Mouse (Mus musculus): Measurements from ENCODE around the gene Pygo1. TPM values are rescaled to one million over a fixed set of nuclear protein-coding genes. Genes with fewer than 3 reads are reported as not detected.
A peak's percentile ranks its signal among the peaks of the same experiment; 100 is the strongest.

The Pygo1 gene
- polyA plus RNA-seq, 1 experiment from 2014 or later: 0.08 TPM

DNA sequence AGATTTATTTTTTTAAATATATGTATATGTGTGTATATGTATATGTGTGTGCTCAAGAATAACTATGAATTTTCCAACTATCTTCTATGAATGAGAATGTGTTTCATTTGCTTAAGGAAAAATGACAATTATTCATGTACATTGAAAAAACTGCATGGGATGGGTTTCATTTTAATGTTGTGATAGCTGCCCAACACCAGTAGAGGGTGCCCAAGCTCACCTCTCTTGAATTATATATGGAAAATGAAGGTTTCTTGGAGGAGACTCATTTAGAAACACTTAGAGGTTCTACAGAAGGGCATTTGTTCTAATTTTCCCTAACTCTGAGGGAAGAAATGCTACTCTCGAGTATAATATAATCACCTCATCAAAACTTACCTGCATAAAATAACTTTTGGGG, 35.7 kb upstream of the Pygo1 start:
- Histone ChIP-seq H3K4me2 (ENCODE audit: low read depth, low read length) (no peak overlapping the region), H3K9ac (ENCODE audit: low read depth, low read length) (no peak overlapping the region), H3K4me1 (ENCODE audit: control insufficient read depth, low read depth, low read length) (no peaks in the 10 kb centered on the region), H3K27ac (ENCODE audit: low read length) (no peak overlapping the region), H3K27me3 (ENCODE audit: control insufficient read depth, insufficient read depth, low read depth, low read length) (no peaks in the 10 kb centered on the region), H3K4me3 (ENCODE audit: low read depth, low read length) (no peak overlapping the region), H3K9me3 (replicated peaks; ENCODE audit: control insufficient read depth, low read length) (no peaks in the 10 kb centered on the region), H3K36me3 (ENCODE audit: control insufficient read depth, insufficient read depth) (no peaks in the 10 kb centered on the region)
- 46% methylated on average over 1 of the region's 1 CpGs for WGBS (ENCODE audit: insufficient replicate concordance)
- ATAC-seq (ENCODE audit: low read depth): no peak

DNA sequence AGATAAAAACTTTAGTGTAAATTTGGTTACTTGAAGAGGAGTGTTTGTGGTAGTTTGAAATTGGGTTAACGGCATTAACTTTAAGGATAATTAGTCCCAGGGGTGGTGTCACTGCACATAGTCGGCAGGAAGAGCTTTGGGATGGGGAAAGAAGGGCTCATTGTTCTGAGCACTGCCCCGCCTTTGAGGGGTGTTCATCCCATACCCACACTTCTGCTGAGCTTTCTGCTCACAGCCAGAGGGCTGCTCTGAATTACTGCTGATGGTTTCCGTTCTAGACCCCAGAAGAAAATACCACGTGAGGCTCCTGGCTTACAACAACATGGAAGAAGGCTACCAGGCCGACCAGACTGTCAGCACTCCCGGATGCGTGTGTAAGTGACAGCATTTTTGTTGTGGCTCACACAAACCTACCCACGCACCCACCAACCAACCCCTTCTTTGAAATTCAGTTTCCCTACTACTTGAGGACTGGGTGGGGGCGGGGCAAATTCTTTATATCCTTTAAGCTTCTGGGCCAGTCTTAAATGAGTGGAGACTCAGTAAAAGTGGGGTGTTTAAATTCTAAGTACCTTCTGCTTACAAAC, 34.9 kb upstream of the Pygo1 start:
- no peak overlapping the region for H3K9ac ChIP-seq (ENCODE audit: low read depth, low read length)
- 61% methylated on average over 10 of the region's 10 CpGs for WGBS (ENCODE audit: insufficient replicate concordance)
- no peaks in the 10 kb centered on the region for H3K27me3 ChIP-seq (ENCODE audit: control insufficient read depth, insufficient read depth, low read depth, low read length)

GRCm38 (mm10) chr9:72892761-72893160, 32.7 kb upstream of the Pygo1 start:
- no peaks in the 10 kb centered on the region for H3K36me3 ChIP-seq (ENCODE audit: control insufficient read depth, insufficient read depth)
- no peaks in the 10 kb centered on the region for H3K9me3 ChIP-seq (replicated peaks; ENCODE audit: control insufficient read depth, low read length)
- H3K4me1 ChIP-seq (ENCODE audit: control insufficient read depth, low read depth, low read length): no peaks in the 10 kb centered on the region
- no peak overlapping the region for H3K4me3 ChIP-seq (ENCODE audit: low read depth, low read length)
- no peaks in the 10 kb centered on the region for H3K27me3 ChIP-seq (ENCODE audit: control insufficient read depth, insufficient read depth, low read depth, low read length)
- no peak for ATAC-seq (ENCODE audit: low read depth)
- no peak overlapping the region for H3K9ac ChIP-seq (ENCODE audit: low read depth, low read length)
- H3K4me2 ChIP-seq (ENCODE audit: low read depth, low read length): no peak overlapping the region
- 78% methylated on average over 5 of the region's 5 CpGs for WGBS (ENCODE audit: insufficient replicate concordance)
- no peak overlapping the region for H3K27ac ChIP-seq (ENCODE audit: low read length)

More for the DNA sequence above, 34.9 kb upstream of the Pygo1 start:
- Histone ChIP-seq H3K4me1 (ENCODE audit: control insufficient read depth, low read depth, low read length) (no peaks in the 10 kb centered on the region), H3K9me3 (replicated peaks; ENCODE audit: control insufficient read depth, low read length) (no peaks in the 10 kb centered on the region), H3K4me3 (ENCODE audit: low read depth, low read length) (no peak overlapping the region), H3K36me3 (ENCODE audit: control insufficient read depth, insufficient read depth) (no peaks in the 10 kb centered on the region), H3K27ac (ENCODE audit: low read length) (no peak overlapping the region), H3K4me2 (ENCODE audit: low read depth, low read length) (no peak overlapping the region)
- ATAC-seq (ENCODE audit: low read depth): no peak

DNA sequence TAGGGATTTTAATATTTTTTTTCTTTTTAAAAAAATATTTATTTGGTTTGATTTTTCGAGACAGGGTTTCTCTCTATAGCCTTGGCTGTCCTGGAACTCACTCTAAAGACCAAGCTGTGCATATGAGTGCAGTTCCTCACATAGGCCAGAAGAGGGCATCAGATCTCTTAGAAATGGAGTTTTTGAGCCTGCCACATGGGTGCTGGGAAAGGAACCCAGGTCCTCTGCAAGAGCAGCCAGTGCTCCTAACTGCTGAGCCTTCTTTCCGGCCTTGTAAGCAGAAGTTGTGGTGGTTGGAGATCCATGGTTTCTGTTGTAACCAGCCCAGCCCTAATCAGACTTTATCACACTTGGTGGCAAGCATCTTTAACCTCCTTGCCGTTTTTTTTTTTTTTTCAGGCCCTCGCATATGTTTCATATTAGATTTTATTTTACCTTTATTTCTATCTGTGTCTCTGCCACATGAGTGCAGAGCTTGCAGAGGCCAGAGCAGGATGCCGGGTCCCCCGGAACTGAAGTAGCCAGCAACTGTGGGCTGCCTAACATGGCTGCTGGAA, 30.6 kb upstream of the Pygo1 start:
- WGBS (ENCODE audit: insufficient replicate concordance): 68% methylated on average over 6 of the region's 6 CpGs
- Histone ChIP-seq H3K27me3 (ENCODE audit: control insufficient read depth, insufficient read depth, low read depth, low read length) (no peaks in the 10 kb centered on the region), H3K36me3 (ENCODE audit: control insufficient read depth, insufficient read depth) (no peaks in the 10 kb centered on the region), H3K4me1 (ENCODE audit: control insufficient read depth, low read depth, low read length) (no peaks in the 10 kb centered on the region), H3K9ac (ENCODE audit: low read depth, low read length) (no peak overlapping the region), H3K4me2 (ENCODE audit: low read depth, low read length) (no peak overlapping the region), H3K4me3 (ENCODE audit: low read depth, low read length) (no peak overlapping the region), H3K9me3 (replicated peaks; ENCODE audit: control insufficient read depth, low read length) (no peaks in the 10 kb centered on the region), H3K27ac (ENCODE audit: low read length) (no peak overlapping the region)
- no peak for ATAC-seq (ENCODE audit: low read depth)

DNA sequence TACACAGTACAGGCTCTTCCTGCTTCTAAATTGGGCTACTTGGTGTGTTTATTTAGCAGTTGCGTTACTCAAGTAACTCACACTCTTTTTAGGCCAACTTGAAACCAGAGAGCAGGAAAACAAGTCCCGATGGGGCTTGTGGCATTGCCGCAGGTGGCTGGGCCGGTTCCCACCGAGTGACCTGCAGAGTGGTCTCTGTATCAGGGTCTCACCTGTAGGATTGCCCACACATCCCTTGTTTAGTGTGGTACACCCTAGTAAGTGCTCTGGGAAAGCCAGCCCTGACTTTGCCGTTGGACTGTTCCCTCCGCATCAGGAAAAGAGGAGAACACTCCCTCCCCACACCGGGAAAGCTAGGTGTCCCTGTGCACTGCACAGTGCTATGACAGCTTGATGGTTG, 23.4 kb upstream of the Pygo1 start:
- H3K4me3 ChIP-seq (ENCODE audit: low read depth, low read length): no peak overlapping the region
- no peaks in the 10 kb centered on the region for H3K27me3 ChIP-seq (ENCODE audit: control insufficient read depth, insufficient read depth, low read depth, low read length)
- H3K9me3 ChIP-seq (replicated peaks; ENCODE audit: control insufficient read depth, low read length): no peaks in the 10 kb centered on the region
- no peaks in the 10 kb centered on the region for H3K36me3 ChIP-seq (ENCODE audit: control insufficient read depth, insufficient read depth)
- no peak for ATAC-seq (ENCODE audit: low read depth)
- H3K4me1 ChIP-seq (ENCODE audit: control insufficient read depth, low read depth, low read length): peaks cover 6% of the 10 kb centered on the region
- no peak overlapping the region for H3K4me2 ChIP-seq (ENCODE audit: low read depth, low read length)
- 68% methylated on average over 8 of the region's 8 CpGs for WGBS (ENCODE audit: insufficient replicate concordance)
- H3K27ac ChIP-seq (ENCODE audit: low read length): no peak overlapping the region
- H3K9ac ChIP-seq (ENCODE audit: low read depth, low read length): no peak overlapping the region

DNA sequence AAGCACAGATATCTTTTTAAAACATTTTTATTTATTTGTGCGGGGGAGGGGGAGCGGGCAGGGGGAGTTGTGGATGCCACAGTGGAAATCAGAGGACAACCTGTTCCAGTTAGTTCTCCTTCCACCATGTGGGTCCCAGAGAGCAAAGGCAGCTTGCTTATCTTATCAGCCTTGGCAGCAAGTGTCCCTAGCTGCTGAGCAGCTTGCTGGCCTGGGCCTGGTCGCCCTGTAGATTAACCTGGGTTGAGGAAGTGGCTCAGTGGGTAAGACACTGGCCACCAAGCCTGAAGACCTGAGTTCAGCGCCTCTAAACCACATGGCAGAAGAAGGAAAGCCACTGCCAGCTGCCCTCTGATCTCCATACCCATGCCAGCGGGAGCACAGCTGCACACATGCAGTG, 22.8 kb upstream of the Pygo1 start:
- Histone ChIP-seq H3K4me2 (ENCODE audit: low read depth, low read length) (no peak overlapping the region), H3K36me3 (ENCODE audit: control insufficient read depth, insufficient read depth) (no peaks in the 10 kb centered on the region), H3K9me3 (replicated peaks; ENCODE audit: control insufficient read depth, low read length) (no peaks in the 10 kb centered on the region), H3K27me3 (ENCODE audit: control insufficient read depth, insufficient read depth, low read depth, low read length) (no peaks in the 10 kb centered on the region), H3K4me1 (ENCODE audit: control insufficient read depth, low read depth, low read length) (peaks cover 6% of the 10 kb centered on the region), H3K27ac (ENCODE audit: low read length) (no peak overlapping the region), H3K4me3 (ENCODE audit: low read depth, low read length) (no peak overlapping the region), H3K9ac (ENCODE audit: low read depth, low read length) (no peak overlapping the region)
- 28% methylated on average over 5 of the region's 5 CpGs for WGBS (ENCODE audit: insufficient replicate concordance)
- peak; percentile 67 for ATAC-seq (ENCODE audit: low read depth)

DNA sequence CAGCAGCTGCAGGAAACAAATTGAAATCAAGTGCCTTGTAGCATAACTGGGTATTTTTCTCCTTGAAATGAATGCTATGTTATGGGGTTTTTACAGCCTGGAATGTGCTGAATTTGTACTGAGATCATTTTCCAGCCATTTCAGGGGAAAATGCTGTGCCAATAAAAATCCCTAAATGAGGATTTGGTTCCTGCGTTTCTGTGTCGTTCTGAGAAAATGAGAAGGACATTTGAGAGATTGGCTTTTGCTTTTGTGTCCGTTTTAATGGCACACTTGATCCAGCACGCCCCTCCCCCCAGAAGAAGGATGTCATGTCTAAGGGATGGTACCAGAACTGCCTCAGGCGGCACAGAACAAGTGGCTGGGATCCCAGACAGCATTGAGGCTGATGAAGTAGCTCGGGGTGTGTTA, 18.7 kb upstream of the Pygo1 start:
- no peak overlapping the region for H3K4me2 ChIP-seq (ENCODE audit: low read depth, low read length)
- H3K36me3 ChIP-seq (ENCODE audit: control insufficient read depth, insufficient read depth): no peaks in the 10 kb centered on the region
- 55% methylated on average over 6 of the region's 6 CpGs for WGBS (ENCODE audit: insufficient replicate concordance)
- ATAC-seq (ENCODE audit: low read depth): no peak
- H3K9me3 ChIP-seq (replicated peaks; ENCODE audit: control insufficient read depth, low read length): no peaks in the 10 kb centered on the region
- H3K4me1 ChIP-seq (ENCODE audit: control insufficient read depth, low read depth, low read length): peaks cover 6% of the 10 kb centered on the region
- H3K27me3 ChIP-seq (ENCODE audit: control insufficient read depth, insufficient read depth, low read depth, low read length): no peaks in the 10 kb centered on the region
- no peak overlapping the region for H3K27ac ChIP-seq (ENCODE audit: low read length)
- no peak overlapping the region for H3K9ac ChIP-seq (ENCODE audit: low read depth, low read length)
- H3K4me3 ChIP-seq (ENCODE audit: low read depth, low read length): no peak overlapping the region

- Histone ChIP-seq H3K9ac (ENCODE audit: low read depth, low read length) (no peak overlapping the region), H3K4me2 (ENCODE audit: low read depth, low read length) (no peak overlapping the region), H3K27me3 (ENCODE audit: control insufficient read depth, insufficient read depth, low read depth, low read length) (no peaks in the 10 kb centered on the region), H3K4me3 (ENCODE audit: low read depth, low read length) (no peak overlapping the region), H3K27ac (ENCODE audit: low read length) (no peak overlapping the region), H3K4me1 (ENCODE audit: control insufficient read depth, low read depth, low read length) (no peaks in the 10 kb centered on the region), H3K9me3 (replicated peaks; ENCODE audit: control insufficient read depth, low read length) (no peaks in the 10 kb centered on the region), H3K36me3 (ENCODE audit: control insufficient read depth, insufficient read depth) (no peaks in the 10 kb centered on the region)
- 69% methylated on average over 2 of the region's 2 CpGs for WGBS (ENCODE audit: insufficient replicate concordance)
- no peak for ATAC-seq (ENCODE audit: low read depth)
Measured at GRCm38 (mm10) chr9:72911381-72911780, 14.1 kb upstream of the Pygo1 start.

DNA sequence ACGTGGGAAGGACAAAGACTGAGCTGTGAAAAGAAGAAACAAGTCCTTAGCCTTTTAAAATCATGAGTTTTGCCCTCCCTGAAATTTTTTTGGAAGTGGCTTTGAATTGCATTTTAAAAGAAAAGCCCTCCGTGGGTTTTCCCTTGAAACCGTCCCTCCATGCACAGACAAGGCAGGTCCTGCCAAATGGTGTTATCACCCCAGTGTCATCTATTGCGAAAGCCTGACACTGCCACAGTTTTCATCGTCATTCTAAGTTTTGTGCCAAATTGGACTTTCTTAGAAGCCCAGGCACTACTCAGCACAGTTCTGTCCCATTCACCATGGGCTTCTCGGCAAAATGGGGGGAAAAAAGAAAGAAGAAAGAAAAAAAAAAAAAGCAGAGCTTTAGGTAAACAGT, 11.9 kb upstream of the Pygo1 start:
- WGBS (ENCODE audit: insufficient replicate concordance): 37% methylated on average over 6 of the region's 6 CpGs
- Histone ChIP-seq H3K9ac (ENCODE audit: low read depth, low read length) (no peak overlapping the region), H3K36me3 (ENCODE audit: control insufficient read depth, insufficient read depth) (no peaks in the 10 kb centered on the region), H3K4me2 (ENCODE audit: low read depth, low read length) (no peak overlapping the region), H3K27me3 (ENCODE audit: control insufficient read depth, insufficient read depth, low read depth, low read length) (no peaks in the 10 kb centered on the region), H3K4me3 (ENCODE audit: low read depth, low read length) (no peak overlapping the region), H3K27ac (ENCODE audit: low read length) (no peak overlapping the region), H3K4me1 (ENCODE audit: control insufficient read depth, low read depth, low read length) (no peaks in the 10 kb centered on the region), H3K9me3 (replicated peaks; ENCODE audit: control insufficient read depth, low read length) (no peaks in the 10 kb centered on the region)
- no peak for ATAC-seq (ENCODE audit: low read depth)
